Mouse (Mus musculus): ENCODE results near the gene Carmil1. TPM values are rescaled to one million over a fixed set of nuclear protein-coding genes. Genes with fewer than 3 reads are reported as not detected.

The Carmil1 gene
- total and polyA plus RNA-seq, 3 experiments, result 0.15 to 1.2 TPM; not detected in 1

GRCm38 (mm10) chr13:24297252-24297651, 16.7 kb upstream of the Carmil1 start:
- Histone ChIP-seq H3K9me3 (replicated peaks; ENCODE audit: insufficient read depth, low read length) (no peaks in the 10 kb centered on the region), H3K79me2 (ENCODE audit: control insufficient read depth, insufficient read depth, low read length, poor library complexity) (no peaks in the 10 kb centered on the region), H3K27me3 (ENCODE audit: control insufficient read depth in 1 of 2, insufficient read depth in 2 of 2, low read length in 2 of 2) (peaks cover 3 to 8% of the 10 kb centered on the region in 2 experiments; a peak in 3 of 4 replicates), H3K36me3 (ENCODE audit: control insufficient read depth in 1 of 2, insufficient read depth in 2 of 2, low read length in 2 of 2) (no peaks in the 10 kb centered on the region), H3K4me1 (ENCODE audit: control insufficient read depth in 1 of 2, insufficient read depth in 2 of 2, low read length in 2 of 2) (no peaks in the 10 kb centered on the region), H3K4me3 (ENCODE audit: control insufficient read depth in 1 of 2, insufficient read depth in 1 of 2, low read depth in 2 of 2, low read length in 2 of 2) (no peak overlapping the region), H3K27ac (ENCODE audit: control insufficient read depth, low read depth, low read length) (no peak overlapping the region), H3K9ac (ENCODE audit: control insufficient read depth, low read depth, low read length, poor library complexity, severe bottlenecking) (no peak overlapping the region)
- DNase-seq (ENCODE audit: low read depth, low spot score), result peak; percentile 68
- no peak for TF ChIP-seq POLR2AphosphoS2 (IDR thresholded peaks at IDR 0.05; ENCODE audit: low read length)
- peak; percentile 74 to 94 (median 88) for TF ChIP-seq CTCF (IDR thresholded peaks at IDR 0.05 in 2 of 3, conservative IDR thresholded peaks at IDR 0.05 in 1 of 3; ENCODE audit: control insufficient read depth in 1 of 3, insufficient read depth in 1 of 3, low read depth in 2 of 3, low read length in 3 of 3, poor library complexity in 1 of 3, severe bottlenecking in 1 of 3)
- peak; percentile 95 for TF ChIP-seq SMC3 (IDR thresholded peaks at IDR 0.05; ENCODE audit: low read depth, low read length)
- no peak for TF ChIP-seq TAL1 (IDR thresholded peaks at IDR 0.05; ENCODE audit: low read length)
- peak; percentile 72 for TF ChIP-seq RAD21 (IDR thresholded peaks at IDR 0.05; ENCODE audit: low read depth, low read length)
- no peak for TF ChIP-seq CHD2 (IDR thresholded peaks at IDR 0.05; ENCODE audit: low read length)
- peak; percentile 68 for TF ChIP-seq ZC3H11A (IDR thresholded peaks at IDR 0.05; ENCODE audit: low read depth, low read length)

DNA sequence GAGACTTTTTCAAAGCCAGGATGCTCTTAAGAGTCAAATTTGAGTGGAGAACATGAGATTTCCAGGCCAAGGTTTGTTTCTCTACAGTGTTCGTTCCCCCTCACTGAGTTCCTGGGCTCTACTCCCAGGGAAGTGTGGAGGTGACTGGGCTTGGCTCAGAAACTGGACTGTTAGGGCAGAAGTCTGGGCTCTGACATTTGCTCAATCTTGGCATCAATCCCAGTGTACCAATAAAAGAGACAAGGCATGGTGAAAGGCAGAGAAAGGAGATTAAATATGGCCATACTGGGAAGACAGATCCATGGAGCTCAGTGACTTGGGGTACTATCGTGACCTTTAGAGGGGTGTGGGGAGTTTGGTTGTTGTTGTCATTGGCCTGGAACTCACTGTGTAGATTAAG, 6.8 kb upstream of the Carmil1 start:
- no peaks in the 10 kb centered on the region for H3K9me3 ChIP-seq (replicated peaks; ENCODE audit: insufficient read depth, low read length)

DNA sequence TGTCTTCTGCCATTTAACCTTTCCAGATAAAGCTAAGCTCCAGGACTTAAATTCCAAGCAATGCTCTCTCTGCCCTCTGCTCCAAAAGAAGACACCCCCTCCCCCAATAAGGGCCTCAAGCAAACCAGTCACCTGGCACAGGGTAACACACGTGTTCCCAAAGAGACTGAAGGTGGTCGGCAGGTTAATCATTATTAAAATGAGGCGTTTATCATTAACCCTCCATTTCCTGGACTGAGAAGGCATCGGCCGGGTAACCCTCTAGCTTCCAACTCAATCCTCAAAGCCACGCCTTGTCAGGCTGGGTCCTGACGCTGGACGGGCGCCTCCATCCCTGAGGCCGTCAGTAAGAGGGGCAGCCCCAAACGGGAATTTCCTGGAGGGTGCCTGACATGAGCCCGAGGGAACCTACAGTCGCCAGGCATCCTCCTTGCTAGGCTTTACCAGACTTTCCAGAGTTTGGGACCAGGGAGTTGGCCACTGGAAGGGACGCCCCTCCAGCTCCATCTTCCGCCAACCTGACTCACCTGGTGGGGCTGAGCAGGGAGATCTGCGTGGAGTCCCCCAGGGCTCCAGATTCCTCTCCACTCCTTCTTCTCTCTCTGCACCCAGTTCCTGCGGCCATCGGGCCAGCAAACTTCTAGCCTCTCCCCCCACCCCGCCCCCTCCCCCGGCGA, 695 bp downstream of the Carmil1 start:
- Histone ChIP-seq H3K4me1 (ENCODE audit: control insufficient read depth in 1 of 2, insufficient read depth in 2 of 2, low read length in 2 of 2) (no peaks in the 10 kb centered on the region), H3K9ac (ENCODE audit: control insufficient read depth, low read depth, low read length, poor library complexity, severe bottlenecking) (no peak overlapping the region; the same call in 1 of the 2 replicates), H3K79me2 (ENCODE audit: control insufficient read depth, insufficient read depth, low read length, poor library complexity) (no peaks in the 10 kb centered on the region), H3K27ac (ENCODE audit: control insufficient read depth, low read depth, low read length) (no peak overlapping the region), H3K27me3 (ENCODE audit: control insufficient read depth in 1 of 2, insufficient read depth in 2 of 2, low read length in 2 of 2) (no peaks in the 10 kb centered on the region; a peak in 1 of 4 replicates), H3K36me3 (ENCODE audit: control insufficient read depth in 1 of 2, insufficient read depth in 2 of 2, low read length in 2 of 2) (no peaks in the 10 kb centered on the region), H3K9me3 (replicated peaks; ENCODE audit: insufficient read depth, low read length) (no peaks in the 10 kb centered on the region), H3K4me3 (ENCODE audit: control insufficient read depth in 1 of 2, insufficient read depth in 1 of 2, low read depth in 2 of 2, low read length in 2 of 2) (peak overlapping the region in 1 of 2 experiments; percentile 60; a peak in 2 of 4 replicates)
- DNase-seq (ENCODE audit: low read depth, low spot score), result no peak
- TF ChIP-seq CHD1 (IDR thresholded peaks at IDR 0.05; ENCODE audit: low read depth, low read length) (no peak), UBTF (IDR thresholded peaks at IDR 0.05; ENCODE audit: borderline replicate concordance, insufficient read depth, low read depth, low read length) (no peak), POLR2AphosphoS5 (IDR thresholded peaks at IDR 0.05; ENCODE audit: borderline replicate concordance, low read depth, low read length) (no peak), GATA1 (IDR thresholded peaks at IDR 0.05; ENCODE audit: low read depth, low read length) (no peak)

More for the DNA sequence above, 6.8 kb upstream of the Carmil1 start:
- Histone ChIP-seq H3K27ac (ENCODE audit: control insufficient read depth, low read depth, low read length) (no peak overlapping the region), H3K4me1 (ENCODE audit: control insufficient read depth in 1 of 2, insufficient read depth in 2 of 2, low read length in 2 of 2) (no peaks in the 10 kb centered on the region), H3K27me3 (ENCODE audit: control insufficient read depth in 1 of 2, insufficient read depth in 2 of 2, low read length in 2 of 2) (peaks cover 0 to 2% of the 10 kb centered on the region in 2 experiments; a peak in 1 of 4 replicates), H3K79me2 (ENCODE audit: control insufficient read depth, insufficient read depth, low read length, poor library complexity) (no peaks in the 10 kb centered on the region), H3K4me3 (ENCODE audit: control insufficient read depth in 1 of 2, insufficient read depth in 1 of 2, low read depth in 2 of 2, low read length in 2 of 2) (no peak overlapping the region), H3K36me3 (ENCODE audit: control insufficient read depth in 1 of 2, insufficient read depth in 2 of 2, low read length in 2 of 2) (no peaks in the 10 kb centered on the region), H3K9ac (ENCODE audit: control insufficient read depth, low read depth, low read length, poor library complexity, severe bottlenecking) (no peak overlapping the region)
- no peak for DNase-seq (ENCODE audit: low read depth, low spot score)
- TF ChIP-seq USF1 (IDR thresholded peaks at IDR 0.05; ENCODE audit: low read depth, low read length), result no peak
- no peak for TF ChIP-seq POLR2A (IDR thresholded peaks at IDR 0.05; ENCODE audit: control insufficient read depth in 1 of 2, insufficient read depth in 1 of 2, low read depth in 1 of 2, low read length in 2 of 2, poor library complexity in 1 of 2)
- TF ChIP-seq E2F4 (IDR thresholded peaks at IDR 0.05; ENCODE audit: borderline replicate concordance, low read depth, low read length), result no peak

Measured in MEL (cell line).